Mouse (Mus musculus) frontal cortex, adult (tissue): ENCODE data around the gene Sema4a.
"Not testable (repeated sequence)": the region's sequence is repeated elsewhere in the genome, so short reads cannot be mapped to it uniquely, and the experiment has no call there.

Experiments
- ATAC-seq: cut with Nextera tagmentation; 2 replicates; pipeline ENCODE4 v1.9.2; 2017; ENCODE audit warnings: mild to moderate bottlenecking, moderate library complexity, mixed read lengths; ENCODE audit not compliant: low TSS enrichment

Sema4a gene

GRCm38 (mm10) chr3:88456313-88456712, 4.7 kb downstream of the Sema4a start:
- ATAC-seq: no peak

- no peak for ATAC-seq
Observed at GRCm38 (mm10) chr3:88455588-88456264, 5.3 kb downstream of the Sema4a start.

DNA sequence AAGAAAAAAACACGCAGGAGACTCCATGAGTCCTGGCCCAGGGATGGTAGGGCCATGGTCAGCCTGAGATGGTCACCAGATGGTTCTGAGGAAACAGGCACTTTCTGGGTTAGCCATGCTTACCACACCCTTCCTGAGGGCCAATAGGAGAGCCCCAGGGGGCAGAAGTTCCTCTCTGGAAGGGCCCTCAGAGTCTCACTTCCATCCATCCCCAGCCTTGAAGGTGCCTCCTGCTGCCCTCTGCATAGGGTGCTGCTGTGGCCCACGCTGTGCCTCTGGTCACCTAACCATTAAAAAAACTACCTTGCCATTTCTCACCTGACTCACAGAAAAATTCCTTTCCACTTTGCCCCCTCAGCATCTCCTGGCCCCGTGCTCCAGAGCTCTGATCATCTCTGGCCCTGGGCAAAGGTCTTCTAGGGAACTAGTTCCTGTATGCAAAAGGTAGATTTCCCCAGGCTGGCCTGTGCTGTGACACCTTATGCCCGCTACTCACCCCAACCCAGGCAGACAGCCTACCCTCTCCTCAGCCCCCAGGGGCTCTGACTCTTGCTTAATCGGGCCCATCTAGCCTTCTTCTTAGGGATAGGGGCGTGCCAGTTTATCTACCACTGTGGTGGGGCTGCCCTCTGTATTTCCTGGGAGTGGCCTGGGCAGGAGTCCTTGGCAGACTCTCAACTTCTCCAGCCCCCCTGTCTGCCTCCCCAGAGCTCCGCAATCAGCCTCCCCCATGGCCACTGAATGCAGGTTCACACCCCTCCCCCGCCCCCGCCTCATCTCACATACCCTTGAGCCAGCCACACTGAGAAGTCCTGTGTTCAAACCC, 6.0 kb downstream of the Sema4a start:
- ATAC-seq: no peak

DNA sequence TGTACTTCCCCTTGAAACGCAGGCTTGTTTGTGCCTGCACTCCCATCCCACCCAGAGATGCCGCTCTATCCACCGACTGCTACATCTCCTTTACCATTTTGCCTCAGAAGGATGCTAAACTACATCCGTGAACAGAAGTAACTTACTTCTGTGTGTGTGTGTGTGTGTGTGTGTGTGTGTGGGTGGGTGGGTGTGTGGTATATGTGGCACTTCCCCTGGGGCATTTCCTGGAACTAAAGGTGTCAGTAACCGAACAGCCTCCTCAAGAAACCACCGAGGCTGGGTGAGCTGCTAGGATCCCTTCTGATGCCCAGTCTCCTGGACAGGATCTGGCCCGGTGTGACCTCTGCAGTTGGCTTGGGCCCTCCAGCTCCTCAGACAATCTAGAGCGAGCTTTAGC, 7.0 kb downstream of the Sema4a start:
- ATAC-seq: no peak

DNA sequence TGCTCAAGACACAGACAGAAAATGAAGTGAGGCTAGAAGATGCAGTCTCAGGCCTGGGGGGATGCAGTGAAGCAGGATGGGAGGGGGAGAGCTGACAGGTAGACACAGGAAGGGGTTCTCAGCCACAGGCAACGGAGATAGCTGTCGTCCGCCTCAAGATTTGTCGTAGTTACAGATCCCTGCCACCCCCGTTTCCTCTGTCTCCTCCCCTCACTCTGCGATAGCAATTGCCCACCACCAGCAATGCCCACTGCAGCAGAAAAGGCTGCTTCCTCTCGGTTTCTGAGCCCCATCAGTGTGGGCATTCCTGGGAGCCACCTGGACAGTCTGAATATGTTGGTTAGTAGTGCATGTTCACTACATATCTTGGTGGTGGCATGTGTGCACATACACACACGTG, 7.6 kb downstream of the Sema4a start:
- ATAC-seq: no peak

DNA sequence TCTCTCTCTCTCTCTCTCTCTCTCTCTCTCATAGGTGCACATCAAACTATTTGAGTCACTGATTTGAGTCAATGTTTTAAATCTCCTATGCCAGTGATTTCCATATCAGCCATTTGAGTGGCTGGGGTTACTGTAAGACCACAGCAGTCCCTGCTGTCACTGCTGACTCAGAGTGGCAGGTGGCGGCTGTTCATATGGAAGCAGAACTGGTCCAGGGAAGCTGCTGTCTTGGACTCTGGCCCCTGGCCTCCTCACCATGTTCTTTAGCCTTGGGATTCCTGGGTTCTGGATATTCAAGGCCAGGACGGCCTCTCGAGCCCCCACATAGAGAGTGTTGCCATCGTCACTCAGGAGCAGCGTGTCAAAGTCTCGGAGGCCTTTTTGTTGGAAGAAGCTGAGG, 8.3 kb downstream of the Sema4a start:
- ATAC-seq: no peak

- ATAC-seq: no peak
Observed at GRCm38 (mm10) chr3:88452246-88452645, 8.7 kb downstream of the Sema4a start.

- ATAC-seq: no peak
Observed at GRCm38 (mm10) chr3:88450379-88451131, 10.4 kb downstream of the Sema4a start.

- no peak for ATAC-seq
Observed at GRCm38 (mm10) chr3:88449395-88450023, 11.5 kb downstream of the Sema4a start.

GRCm38 (mm10) chr3:88448443-88448842, 12.5 kb downstream of the Sema4a start:
- ATAC-seq: no peak

DNA sequence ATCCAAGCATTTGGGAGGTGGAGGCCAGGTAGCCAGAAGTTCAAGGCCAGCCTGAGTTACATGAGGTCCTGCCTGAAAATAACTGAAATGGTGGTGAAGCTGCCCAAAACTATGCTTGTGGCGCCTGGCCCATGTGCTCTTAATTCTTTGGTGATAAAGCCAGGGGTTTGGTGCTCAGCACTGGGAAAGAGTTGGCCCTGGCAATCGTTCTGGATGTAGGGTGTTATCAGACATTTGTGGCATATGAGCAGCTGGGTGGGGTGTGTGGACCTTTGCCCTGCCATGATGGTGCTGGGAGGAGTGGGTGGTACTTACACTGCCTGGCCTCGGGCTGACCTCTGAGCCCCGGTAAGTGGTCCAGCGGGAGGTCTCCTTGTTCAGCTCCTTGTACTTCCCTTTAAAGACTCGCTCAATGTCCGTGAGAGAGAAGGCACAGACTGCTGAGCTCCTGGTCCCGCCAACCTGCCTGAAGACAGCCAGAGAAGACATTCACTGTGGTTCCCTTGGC, 13.3 kb downstream of the Sema4a start:
- ATAC-seq: no peak

DNA sequence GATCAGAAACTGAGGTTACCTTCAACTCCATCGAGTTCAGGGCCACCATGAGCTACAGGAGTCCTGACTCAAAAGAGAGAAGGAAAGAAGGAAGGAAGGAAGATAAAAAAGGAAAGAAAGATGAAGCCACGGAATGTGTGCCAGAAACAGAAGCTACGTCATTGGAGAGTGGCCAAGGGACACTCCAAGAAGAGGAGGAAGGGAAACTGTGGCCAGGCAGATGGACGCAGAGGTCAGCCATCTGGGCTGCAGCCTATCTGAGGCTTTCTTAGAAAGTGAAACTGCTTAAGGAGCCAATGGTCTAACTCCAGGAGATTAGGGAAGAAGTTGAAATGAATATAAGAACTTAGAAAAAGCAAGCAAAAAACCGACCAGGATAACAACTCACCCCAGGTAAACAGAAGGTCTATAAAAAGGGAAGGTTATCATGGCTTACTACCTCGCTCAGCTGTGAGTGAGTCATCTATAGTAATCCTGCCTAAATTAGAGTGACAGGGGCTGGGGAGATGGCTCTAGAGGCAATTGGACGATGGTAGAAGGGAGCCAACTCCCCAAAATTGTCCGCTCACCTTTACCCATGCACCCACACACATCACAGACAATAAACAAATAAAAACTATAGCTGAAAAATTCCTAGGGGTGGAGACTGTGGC, 14.4 kb downstream of the Sema4a start:
- no peak for ATAC-seq

- no peak for ATAC-seq
Observed at GRCm38 (mm10) chr3:88442888-88443287, 18.1 kb downstream of the Sema4a start.

DNA sequence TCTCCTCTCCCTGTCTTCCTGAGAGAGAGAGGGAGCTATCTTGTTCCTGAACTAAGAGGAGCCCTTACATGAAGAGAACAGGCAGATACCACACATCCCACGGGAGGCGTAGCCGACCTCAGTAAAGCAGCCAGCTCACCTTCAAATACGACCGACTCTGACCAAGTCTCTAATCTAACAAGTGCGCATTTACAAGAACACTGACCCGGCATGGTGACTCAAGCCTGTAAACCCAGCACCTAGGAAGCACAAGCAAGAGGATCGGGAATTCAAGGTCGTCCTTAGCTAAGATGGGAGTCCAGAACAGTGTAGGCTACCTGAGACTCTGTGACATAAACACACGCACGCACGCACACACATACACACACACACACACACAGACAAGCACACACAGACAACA, 18.5 kb downstream of the Sema4a start:
- no peak for ATAC-seq

DNA sequence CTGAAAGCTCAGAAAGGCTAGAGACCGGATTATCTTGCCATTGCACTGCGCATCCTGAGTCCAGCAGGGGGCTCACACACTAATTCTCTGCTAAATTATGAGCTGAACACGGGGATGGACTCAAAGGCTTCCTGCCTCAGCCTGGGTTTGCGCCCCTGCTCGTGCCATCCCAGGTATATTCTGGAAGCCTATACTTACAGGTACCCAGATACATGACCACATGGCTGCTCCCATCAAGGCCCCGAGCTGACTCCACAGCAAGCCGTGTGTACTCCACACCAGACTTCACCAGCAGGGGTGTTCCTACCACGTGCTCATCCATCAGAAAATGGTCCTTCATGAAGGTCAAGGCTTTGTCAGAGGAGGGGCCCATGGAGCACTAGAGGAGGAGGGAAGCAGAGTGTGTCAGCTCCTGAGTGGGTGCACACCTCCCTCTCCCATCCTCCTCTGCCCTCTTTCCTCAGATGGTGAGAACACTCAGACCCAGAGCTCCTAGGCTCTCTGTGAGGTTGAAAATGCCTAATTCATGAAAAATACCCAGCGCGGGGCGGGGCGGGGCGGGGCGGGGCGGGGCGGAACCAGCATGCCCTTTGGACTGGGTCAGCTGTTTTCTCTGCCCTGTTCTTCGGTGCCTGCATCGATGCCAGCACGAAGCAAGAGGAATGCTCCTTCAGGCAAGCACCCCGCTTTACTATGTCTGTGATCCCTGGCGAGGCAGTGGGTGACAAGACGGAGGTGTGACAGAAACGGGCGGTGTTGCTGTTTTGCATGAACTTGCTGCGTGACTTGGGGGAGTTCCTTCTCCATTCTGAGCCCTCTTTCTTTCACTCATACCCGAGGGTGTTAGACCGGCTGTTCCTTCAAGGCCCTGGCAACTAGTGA, 20.2 kb downstream of the Sema4a start:
- peak; percentile 50 for ATAC-seq

DNA sequence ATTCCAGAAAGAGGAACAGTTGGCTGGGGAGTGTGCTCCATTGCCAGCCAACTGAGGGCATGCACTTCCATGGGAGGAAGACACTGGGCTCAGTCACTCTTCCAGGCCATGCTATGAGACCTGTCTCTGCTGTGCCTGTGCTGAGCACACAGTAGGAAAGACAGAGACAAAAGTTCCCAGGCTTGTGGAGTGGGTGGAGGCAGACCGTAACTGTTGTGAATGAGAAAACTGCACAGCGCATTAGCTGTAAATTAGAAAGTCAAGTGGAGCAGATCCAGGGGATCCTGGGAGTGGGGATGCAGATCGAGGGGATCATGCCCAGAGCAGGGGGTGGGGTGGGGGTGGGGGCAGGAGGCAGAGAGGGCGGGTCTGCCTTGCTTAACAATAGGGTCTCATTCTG, 21.4 kb downstream of the Sema4a start:
- no peak for ATAC-seq

DNA sequence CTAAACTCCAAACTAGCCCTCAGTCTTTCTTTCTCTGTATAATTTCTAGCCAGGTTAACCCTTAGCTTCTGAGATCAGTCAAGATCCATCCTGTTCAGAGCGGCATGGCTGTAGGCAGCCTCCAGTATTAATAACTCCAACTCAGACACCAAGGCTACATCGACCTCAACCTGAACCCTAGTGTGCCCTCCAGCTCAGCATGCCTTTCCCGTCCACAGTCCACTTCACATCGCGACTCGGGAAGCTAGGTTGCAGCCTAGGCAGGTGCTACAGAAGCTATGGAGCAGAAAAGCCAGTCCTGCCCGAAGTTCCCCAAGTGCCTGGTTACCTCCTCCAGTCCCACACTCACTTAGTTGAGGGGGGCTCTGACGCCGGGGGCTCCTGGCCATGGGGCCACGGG, 23.5 kb downstream of the Sema4a start:
- no peak for ATAC-seq

DNA sequence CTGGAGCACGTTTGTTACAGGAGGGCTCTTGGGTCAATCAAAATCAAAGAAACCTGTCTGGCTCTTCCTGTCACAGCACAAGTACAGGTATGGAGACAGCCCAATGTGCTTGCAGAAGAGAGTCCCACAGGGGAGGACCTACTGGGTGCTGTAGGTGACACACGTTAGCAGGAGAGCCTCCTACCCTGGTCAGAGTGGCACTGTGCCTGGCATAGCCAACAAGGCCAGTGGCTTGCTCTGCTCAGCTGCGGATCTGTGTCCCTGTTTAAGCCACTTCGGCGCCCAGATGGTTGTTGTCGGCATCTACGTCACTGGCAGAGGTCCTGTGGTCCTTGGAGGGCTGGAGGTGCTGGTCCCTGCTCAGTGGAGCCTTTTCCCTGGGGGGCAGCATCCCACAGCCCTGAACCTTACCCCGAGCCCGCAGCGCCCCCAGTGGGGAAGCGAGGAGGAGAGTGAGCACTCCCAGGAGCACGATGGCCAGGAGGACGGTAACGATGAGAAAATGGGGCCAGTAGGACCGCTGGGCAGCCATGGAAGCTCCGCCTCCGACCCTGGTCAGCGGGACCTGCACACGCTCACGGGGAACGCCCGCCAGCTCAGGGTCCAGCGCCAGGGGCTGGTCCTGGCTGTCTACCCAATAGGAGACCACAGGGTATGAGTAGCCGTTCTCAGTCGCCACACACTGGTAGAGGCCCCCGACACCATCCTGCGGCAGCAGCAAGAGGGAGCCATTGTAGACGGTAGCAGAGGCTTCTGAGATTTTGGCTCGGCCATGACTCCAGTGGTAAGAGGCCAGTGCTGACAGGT, 24.4 kb downstream of the Sema4a start:
- ATAC-seq: peak; percentile 24; the same call in 1 of the 2 replicates

GRCm38 (mm10) chr3:88435515-88435914, 25.5 kb downstream of the Sema4a start:
- peak; percentile 85 for ATAC-seq

GRCm38 (mm10) chr3:88428639-88429038, 32.3 kb downstream of the Sema4a start:
- ATAC-seq: not testable (repeated sequence)
